Mouse (Mus musculus) frontal cortex, postnatal 10 days (tissue): ENCODE data around the gene Hbb-bt.
"Not testable (repeated sequence)": the region's sequence is repeated elsewhere in the genome, so short reads cannot be mapped to it uniquely, and the experiment has no call there.

Experiments
- DNase-seq, 2 experiments: peaks; one replicate each; pipeline ENCODE4 v3.0.0; 2022; ENCODE audit warnings: low spot score in 2 of 2, mixed read lengths in 1 of 2

The Hbb-bt gene

GRCm38 (mm10) chr7:103808971-103809800 is 4.6 kb downstream of the Hbb-bt start:
- DNase-seq = no peak

- not testable (repeated sequence) for DNase-seq
These were observed 5.7 kb downstream of the Hbb-bt start for GRCm38 (mm10) chr7:103808120-103808519.

DNA sequence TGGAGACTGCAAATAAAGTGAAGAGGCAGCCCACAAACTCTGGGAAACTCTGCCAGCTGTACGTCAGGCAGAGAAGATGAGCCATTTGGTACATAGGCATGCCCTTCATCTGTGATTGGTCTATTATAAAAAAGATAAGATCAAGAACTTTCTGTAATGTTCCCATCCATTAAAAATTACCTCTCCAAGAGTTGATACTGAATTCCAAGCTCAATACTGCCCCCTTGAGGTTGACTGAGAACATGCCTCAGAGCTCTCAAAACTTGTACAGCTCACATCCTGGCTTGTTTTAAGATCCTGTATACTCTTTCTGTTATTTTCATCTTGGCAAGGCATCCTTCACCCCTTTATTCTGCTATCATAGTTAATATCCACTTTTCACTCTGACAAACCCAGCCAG is 6.9 kb downstream of the Hbb-bt start:
- DNase-seq = no peak

DNA sequence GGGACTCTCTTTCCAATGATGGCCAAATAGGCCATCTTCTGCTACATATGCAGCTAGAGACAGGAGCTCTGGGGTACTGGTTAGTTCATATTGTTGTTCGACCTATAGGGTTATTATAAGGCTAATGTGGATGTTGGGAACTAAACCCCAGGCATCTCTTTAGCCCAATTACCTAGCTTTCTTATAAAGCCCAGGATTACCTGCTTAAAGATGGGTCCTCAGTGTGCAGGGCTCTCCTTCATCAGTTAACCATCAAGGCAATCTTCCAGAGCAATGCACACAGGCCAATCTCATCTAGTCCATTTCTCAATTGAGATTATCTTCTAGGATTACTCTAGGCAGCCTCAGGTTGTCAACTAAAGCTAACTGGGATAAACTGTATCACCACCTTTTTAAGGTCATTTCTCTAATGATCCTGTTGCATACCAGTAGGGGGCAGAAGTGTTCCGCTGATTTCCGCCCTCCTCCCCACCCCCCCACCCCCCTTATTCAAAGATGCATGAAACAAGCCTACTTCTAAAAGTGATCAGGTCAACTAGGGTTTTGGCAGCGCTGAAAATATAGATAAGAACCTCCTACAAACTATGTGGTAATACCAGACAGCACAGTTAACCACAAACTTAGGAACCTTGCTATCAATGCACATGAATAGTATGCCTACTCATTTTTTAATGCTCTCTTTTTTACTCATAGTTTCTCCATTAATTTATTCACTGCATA is 21.0 kb downstream of the Hbb-bt start:
- DNase-seq = no peak

DNA sequence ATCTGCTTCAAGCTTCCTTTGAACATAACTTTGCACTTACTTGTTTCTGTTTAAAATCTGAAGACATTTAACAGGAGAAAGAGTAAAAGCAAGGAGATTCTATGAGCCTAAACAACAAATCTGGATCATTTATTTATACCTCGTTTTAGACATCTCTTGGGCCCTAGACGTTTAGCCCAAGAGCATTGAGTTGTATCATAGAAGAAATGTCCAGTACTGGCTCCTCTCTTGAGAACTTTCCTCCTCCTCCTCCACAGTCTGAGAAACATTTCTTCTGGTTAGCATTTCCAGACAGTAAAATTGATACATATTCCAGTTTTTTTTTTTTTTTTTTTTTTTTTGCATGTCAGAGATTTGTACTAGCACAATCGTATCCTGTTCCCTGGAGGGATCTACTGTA is 22.1 kb downstream of the Hbb-bt start, which contains the start of gene Olfr67:
Olfr67 (minus strand) TSS at position 101 of the 400 bp plus-strand sequence.
- no peak for DNase-seq

DNA sequence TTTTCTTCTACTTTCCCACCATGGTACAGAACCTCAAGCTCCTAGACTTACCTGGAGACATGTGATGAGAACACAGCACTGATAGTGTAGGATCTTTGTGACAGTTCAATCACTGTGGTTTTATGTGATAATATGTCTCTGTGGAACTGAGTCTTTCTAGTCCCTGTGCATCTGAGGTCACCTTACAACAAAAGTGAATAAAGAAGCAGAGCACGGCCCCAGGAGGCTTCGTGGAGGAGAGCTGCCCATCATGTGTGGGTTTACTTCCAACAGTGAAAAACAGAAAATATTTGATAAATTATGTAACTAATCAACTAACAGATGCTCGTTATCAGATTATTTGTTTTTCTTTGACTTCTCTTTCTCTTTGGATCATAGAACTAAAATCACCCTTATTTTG is 34.2 kb downstream of the Hbb-bt start, which contains the start of gene Olfr68:
Olfr68 (minus strand) TSS at position 101 of the 400 bp plus-strand sequence.
- no peak for DNase-seq

DNA sequence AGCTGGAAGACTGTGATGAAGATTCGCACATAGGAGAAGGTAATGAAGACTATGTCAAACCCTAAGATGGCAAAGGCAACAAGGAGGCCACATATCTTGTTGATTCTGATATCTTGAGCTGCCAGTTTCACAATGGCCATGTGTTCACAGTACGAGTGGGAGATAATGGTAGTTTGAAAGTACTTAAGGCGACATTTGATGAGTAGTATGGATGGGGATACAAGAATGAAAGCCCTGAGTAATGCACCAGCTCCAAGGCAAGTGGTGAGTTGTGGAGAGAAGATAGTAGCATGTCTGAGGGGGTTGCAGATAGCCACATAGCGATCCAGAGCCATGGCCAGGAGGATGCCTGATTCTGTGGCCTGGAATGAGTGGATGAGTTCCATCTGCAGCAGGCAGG is 36.1 kb downstream of the Hbb-bt start:
- not testable (repeated sequence) for DNase-seq

DNA sequence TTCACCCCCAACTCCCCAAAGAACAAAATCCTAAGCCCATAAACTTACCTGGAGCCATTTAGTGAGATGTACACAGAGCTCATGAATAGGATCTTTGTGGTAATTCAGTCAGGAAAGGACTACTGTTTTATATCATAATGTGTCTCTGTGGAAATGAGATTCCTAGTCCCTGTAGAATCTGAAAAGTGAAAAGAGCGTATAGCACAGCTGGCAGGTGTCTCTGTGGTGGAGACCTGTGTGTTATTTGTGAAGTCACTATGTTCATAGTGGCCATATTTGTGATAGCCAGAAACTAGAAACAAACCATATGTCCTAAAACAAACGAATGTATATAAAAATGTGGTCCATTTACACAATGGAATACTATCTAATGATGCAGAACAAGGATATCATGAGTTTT is 42.3 kb downstream of the Hbb-bt start, which contains the start of gene Olfr69:
Olfr69 (minus strand) TSS at position 101 of the 400 bp plus-strand sequence.
- no peak for DNase-seq

GRCm38 (mm10) chr7:103767687-103768086 is 46.1 kb downstream of the Hbb-bt start:
- not testable (repeated sequence) for DNase-seq
